Mouse (Mus musculus): ENCODE measurements at regions not wholly inside any gene's neighbourhood (a gene's known extent, or its start where the extent isn't known, plus 50 kb on each side); places are given as distances from the start of the nearest gene placed in this dataset.
"Not testable (repeated sequence)": the region's sequence is repeated elsewhere in the genome, so short reads cannot be mapped to it uniquely, and the experiment has no call there.

DNA sequence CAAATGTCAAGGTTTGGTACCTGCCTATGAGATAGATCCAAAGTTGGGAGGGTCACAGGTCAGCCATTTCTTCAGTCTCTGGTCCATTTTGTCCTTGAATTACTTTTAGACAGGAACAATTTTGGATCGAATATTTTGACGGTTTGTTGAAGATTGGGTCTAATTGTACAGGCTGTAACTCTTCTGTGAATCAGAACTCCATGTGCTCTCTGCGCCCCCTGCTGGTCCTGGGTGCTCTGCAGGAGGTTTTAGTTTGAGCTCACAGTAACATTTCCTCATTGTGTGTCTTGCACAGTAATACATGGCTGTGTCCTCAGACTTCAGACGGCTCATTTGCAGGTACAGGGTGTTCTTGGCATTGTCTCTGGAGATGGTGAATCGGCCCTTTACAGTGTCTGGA is 158.1 kb downstream of the Adam6a start:
- not testable (repeated sequence) for DNase-seq (ENCODE audit: low spot score in 2 of 2)

DNA sequence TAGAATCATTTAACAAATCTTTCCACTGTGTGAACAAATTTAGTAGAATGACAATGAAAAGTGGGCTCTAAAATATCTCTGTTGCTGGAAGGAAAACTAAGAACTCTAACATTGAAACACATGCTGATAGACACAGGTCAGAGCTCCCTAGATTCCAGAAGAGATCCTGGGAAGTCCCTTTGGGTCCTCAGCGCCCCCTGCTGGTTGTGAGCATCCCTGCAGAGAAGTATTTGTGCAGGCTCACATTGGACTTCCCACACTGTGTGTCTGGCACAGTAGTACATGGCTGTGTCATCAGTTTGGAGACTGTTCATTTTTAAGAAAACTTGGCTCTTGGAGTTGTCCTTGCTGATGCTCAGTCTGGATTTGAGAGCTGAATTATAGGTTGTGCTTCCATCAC is 172.7 kb downstream of the Adam6a start:
- DNase-seq (ENCODE audit: low spot score in 2 of 2), result peak; percentile 37 to 68

DNA sequence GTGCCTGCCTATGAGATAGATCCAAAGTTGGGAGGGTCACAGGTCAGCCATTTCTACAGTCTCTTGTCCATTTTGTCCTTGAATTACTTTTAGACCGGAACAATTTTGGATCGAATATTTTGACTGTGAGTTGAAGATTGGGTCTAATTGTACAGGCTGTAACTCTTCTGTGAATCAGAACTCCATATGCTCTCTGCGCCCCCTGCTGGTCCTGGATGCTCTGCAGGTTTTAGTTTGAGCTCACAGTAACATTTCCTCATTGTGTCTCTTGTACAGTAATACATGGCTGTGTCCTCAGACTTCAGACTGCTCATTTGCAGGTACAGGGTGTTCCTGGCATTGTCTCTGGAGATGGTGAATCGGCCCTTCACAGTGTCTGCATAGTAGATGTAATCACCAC is 192.1 kb downstream of the Adam6a start:
- peak; percentile 4 to 35 for DNase-seq (ENCODE audit: low spot score in 2 of 2)

DNA sequence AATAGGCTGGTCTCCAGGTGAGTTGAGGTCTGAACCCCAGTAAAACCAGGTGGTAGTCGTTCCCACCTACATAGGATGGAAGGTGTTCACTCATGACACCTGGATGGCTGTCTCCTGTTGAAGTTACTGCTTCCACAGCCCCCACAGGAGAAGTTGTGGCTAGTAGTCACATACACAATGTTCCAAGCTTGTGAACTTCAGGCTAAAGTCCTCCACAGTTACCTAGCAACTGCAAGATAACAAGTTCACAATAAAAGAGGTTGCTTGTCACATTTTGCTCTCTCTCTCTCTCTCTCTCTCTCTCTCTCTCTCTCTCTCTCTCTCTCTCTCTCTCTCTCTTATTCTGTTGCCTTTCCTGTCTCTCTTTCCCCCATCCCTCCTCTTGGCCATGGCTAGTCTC is 202.6 kb downstream of the Adam6a start:
- no peak for DNase-seq (ENCODE audit: low spot score in 2 of 2)

DNA sequence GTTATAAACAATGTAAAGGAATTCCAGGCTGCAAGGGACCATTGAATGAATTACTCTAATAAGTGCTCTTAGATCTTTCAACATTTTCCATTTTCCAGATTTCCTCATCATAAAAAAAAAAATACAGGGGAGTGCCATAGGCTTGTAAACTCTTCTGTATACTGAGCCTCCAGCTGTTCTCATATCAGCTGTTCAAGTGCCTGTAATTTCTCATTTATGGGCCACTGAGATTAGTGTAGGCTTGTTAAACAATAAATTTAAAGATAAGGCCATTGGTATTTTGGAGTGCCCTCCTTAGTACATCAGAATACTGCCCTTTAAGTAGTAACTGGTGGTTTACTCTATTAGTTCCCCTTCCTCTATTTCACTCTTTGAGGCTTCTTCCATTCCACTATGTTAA is 204.3 kb downstream of the Adam6a start:
- no peak for DNase-seq (ENCODE audit: low spot score in 2 of 2)

DNA sequence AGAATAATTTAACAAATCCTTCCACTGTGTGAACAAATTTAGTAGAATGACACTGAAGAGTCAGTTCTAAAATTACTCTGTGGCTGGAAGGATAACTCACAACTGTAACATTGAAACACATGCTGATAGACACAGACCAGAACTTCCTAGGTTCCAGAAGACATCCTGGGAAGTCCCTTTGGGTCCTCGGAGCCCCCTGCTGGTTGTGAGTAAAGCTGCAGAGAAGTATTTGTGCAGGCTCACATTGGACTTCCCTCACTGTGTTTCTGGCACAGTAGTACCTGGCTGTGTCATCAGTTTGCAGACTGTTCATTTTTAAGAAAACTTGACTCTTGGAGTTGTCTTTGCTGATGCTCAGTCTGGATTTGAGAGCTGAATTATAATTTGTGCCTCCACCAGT is 225.9 kb downstream of the Adam6a start:
- no peak for DNase-seq (ENCODE audit: low spot score in 2 of 2)

DNA sequence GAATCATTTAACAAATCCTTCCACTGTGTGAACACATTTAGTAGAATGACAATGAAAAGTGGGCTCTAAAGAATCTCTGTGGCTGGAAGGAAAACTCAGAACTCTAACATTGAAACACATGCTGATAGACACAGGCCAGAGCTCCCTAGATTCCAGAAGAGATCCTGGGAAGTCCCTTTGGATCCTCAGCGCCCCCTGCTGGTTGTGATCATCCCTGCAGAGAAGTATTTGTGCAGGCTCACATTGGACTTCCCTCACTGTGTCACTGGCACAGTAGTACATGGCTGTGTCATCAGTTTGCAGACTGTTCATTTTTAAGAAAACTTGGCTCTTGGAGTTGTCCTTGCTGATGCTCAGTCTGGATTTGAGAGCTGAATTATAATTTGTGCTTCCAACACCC is 252.2 kb downstream of the Adam6a start:
- DNase-seq (ENCODE audit: low spot score in 2 of 2), result peak; percentile 1 to 19

DNA sequence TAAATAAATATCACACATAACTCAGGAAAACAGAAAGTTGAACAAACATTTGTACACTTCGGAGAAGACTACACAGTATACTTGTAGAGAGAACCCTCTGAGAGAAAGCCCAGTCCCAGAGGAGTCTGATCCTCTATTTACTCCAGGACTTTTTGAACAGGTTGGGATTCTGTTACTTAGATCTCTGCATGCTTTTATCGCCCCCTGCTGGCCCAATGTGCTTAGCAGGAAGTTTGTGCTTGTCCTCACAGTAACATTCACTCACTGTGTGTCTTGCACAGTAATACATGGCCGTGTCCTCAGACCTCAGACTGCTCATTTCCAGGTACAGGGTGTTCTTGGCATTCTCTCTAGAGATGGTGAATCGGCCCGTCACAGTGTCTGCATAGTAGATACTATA is 282.7 kb downstream of the Adam6a start:
- peak in 1 of 2 experiments; percentile 3 for DNase-seq (ENCODE audit: low spot score in 2 of 2)

DNA sequence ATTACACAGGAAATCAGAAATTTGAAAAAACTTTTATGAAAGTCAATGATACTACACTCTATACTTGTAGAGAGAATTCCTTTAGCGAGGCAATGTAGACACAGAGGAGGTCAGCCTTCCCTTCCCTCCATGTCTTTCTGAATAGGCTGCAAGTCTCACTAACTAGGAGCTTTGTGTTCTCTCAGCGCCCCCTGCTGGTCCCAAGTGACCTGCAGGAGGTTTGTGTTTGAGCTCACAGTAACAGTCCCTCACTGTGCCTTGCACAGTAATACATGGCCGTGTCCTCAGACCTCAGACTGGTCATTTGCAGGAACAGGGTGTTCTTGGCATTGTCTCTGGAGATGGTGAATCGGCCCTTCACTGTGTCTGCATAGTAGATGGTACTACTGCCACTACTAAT is 315.2 kb downstream of the Adam6a start:
- peak; percentile 47 to 57 for DNase-seq (ENCODE audit: low spot score in 2 of 2)

DNA sequence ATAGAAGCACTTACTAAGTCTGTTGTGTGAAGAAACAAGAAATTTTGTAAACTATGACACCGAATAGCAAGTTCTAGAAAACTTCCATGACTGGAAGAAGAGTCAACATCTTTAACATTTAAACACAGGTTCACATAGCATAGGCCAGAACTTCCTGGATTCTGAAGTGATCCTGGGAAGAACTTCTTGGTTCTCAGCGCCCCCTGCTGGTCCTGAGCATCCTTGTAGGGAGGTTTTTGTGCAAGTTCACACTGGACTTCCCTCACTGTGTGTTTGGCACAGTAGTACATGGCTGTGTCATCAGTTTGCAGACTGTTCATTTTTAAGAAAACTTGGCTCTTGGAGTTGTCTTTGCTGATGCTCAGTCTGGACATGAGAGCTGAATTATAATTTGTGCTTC is 335.1 kb downstream of the Adam6a start:
- DNase-seq (ENCODE audit: low spot score in 2 of 2), result peak in 1 of 2 experiments; percentile 33

DNA sequence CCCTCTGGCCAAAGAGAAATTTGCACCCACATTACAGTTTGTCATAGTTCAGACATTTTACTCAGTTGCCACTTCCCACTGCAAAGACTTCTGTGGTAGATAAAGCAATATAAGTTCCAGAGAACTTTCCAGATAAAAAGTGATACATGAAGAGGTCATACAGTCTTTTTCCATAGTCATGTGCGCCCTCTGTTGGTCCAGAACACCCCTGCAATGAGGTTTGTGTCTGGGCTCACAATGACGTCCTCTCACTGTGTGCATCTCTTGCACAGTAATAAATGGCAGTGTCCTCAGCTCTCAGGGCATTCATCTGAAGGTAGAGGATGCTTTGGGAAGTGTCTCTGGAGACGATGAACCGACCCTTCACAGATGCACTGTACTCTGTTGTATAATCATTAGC is 352.4 kb downstream of the Adam6a start:
- DNase-seq (ENCODE audit: low spot score in 2 of 2), result no peak

DNA sequence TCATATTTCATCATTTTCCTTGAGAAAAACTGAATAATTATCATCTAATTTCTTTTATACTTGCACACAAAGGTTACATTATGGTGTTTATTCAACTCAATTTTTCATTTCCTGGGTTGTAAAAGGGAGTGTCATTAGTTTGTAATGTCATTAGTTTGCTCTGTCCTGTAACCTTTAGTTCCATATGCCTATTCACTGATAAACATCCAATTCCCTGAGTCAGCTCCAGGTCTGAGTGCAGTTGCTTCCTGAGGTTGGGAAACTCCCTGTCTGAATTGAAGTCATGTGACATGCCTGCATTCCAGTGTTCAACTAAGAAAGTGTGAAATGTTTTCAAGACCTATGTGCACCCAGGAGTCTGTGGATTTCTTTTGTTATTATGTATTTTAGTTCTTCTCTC is 362.8 kb downstream of the Adam6a start:
- DNase-seq (ENCODE audit: low spot score in 2 of 2), result no peak

DNA sequence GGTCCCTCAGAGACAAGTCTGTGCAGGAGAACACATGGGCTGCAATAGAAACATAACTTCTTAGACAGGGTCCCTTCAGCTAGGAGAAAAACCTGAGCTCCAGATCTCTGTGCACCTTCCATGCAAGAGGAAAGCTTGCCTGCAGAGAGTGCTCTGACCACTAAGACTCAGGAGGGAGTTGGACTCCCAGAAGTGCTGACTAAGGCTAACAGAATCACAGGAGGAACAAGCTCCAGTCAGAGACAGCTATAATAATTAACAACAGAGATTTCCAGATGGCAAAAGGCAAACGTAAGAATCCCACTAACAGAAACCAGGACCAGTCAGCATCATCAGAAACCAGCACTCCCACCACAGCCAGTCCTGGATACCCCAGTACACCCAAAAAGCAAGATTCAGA is 364.0 kb downstream of the Adam6a start:
- DNase-seq (ENCODE audit: low spot score in 2 of 2), result no peak

DNA sequence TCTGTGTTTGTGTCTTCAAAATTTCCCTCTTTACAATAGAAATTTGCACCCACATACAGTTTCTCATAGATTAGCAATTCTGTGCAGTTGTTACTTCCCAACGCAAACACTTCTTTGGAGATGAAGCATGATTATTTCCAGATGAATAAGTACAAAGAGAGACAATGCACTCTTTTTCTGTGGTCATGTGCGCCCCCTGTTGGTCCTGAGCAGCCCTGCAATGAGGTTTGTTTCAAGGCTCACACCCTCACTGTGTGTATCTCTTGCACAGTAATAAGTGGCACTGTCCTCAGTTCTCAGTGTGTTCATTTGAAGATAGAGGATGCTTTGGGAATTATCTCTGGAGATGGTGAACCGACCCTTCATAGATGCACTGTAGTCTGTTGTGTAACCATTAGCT is 368.1 kb downstream of the Adam6a start:
- DNase-seq (ENCODE audit: low spot score in 2 of 2), result no peak

DNA sequence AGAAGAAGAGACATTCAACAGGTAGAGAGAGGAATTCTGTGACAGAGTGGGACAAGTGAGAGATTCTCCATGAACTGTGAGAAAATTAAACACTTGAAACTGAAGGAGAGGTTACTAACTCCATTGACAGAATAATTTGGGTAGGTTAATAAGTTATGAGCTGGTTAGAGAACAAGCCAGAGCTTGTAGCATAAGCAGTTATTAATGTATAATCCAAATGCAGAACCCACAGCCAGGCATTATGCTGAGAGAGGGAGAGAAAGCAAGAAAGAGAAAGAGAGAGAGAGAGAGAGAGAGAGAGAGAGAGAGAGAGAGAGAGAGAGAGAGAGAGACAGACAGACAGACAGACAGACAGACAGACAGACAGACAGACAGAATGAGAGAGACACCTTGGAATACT is 397.0 kb downstream of the Adam6a start:
- DNase-seq (ENCODE audit: low spot score in 2 of 2), result no peak

DNA sequence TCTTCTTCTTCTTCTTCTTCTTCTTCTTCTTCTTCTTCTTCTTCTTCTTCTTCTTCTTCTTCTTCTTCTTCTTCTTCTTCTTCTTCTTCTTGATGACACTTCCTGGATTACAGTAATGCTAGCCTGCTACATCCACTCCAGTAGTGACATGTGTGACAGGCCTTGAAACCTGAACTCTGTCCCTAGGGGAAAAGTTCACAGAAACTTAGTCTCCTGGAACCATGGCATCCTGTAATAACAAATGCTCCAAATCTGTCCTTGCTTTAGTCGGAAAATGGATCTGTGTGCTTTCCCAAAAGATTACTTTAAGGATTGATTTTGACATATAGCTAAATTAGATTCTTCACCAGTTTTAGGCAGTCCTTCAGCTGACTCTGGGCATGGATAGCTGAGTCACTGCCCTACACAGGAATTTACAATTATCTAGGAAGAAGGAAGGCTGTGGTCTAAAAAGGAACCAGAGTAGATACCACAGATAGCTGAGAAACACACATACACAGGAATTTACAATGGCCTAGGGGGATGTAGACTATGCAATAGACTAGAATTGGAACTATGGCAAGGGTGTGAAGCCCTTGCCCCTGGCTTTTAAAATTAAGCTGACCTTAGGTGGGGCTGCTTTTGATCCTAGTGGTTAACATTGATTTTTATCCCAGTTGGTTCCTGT is 400.1 kb downstream of the Adam6a start:
- DNase-seq (ENCODE audit: low spot score in 2 of 2), result not testable (repeated sequence)

DNA sequence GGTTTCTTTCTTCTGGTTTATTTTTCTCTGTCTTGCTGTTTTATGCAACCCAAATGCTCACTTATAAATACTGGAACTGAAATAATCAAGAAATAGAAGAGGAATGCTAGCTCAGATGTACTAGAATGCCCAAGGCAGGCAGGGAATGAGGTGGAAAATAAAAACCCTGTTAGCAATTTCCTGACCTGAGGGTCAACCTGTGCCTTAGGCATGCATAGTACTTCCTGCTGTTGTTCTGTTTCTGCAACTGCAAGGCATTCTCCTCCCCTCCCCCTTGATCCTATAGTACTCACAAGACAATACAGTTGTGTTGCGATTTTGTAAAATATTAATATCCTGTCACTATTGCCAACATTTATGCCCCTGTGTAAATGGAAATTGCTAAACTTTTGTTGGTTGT is 402.1 kb downstream of the Adam6a start:
- not testable (repeated sequence) for DNase-seq (ENCODE audit: low spot score in 2 of 2)

DNA sequence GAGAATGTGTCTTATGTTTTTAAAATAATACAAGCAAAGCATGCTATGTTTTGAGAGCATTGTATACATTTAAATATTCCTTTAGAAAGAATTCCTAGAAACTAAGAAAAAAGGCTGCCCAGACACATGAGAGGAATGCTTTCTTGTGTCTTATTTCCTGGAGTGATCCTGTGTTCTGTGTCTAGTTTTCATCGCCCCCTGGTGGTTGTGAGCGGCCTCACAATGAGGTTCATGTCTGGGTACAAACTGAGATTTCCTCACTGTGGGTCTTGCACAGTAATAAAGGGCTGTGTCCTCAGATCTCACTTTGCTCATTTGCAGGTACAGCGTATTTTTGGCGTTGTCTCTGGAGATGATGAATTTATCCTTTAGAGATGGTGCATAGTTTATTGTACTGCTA is 404.3 kb downstream of the Adam6a start:
- not testable (repeated sequence) for DNase-seq (ENCODE audit: low spot score in 2 of 2)

DNA sequence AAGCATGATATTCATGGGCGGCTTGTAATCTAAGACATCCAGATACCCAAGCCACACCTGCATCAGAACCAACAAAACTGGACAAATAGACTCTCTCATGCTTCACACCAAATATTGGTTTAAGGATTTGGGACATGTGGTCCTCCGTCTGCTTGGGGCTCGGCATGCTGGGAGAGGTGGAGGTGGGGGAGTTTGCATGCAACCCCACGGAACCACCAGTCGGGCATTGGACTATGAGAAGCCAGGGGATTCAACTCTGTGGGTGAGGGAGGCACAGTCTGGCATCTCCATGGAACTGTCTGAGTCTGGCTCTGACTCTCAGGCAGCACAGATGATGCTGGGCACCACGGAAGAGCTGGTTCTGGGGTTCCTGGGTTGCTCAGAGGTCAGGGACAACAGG is 430.6 kb downstream of the Adam6a start:
- DNase-seq (ENCODE audit: low spot score in 2 of 2), result no peak

DNA sequence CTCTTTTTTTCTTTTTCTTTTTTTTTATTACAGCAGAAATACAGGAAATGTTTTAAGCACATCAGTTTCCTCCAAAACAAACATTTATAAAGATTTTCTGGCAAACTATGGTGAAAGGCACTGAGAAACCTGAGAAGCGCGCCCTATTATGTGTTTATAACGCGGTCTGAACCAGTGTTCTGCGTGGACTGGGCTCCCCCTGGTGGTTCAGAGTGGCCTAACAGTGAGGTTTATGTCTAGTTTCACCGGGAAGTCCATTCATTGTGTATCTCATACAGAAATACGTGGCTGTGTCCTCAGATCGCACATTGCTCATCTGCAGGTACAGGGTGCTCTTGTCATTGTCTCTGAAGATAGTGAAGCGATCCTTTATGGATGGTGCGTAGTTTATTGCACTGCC is 437.9 kb downstream of the Adam6a start:
- DNase-seq (ENCODE audit: low spot score in 2 of 2), result peak; percentile 85 to 91

DNA sequence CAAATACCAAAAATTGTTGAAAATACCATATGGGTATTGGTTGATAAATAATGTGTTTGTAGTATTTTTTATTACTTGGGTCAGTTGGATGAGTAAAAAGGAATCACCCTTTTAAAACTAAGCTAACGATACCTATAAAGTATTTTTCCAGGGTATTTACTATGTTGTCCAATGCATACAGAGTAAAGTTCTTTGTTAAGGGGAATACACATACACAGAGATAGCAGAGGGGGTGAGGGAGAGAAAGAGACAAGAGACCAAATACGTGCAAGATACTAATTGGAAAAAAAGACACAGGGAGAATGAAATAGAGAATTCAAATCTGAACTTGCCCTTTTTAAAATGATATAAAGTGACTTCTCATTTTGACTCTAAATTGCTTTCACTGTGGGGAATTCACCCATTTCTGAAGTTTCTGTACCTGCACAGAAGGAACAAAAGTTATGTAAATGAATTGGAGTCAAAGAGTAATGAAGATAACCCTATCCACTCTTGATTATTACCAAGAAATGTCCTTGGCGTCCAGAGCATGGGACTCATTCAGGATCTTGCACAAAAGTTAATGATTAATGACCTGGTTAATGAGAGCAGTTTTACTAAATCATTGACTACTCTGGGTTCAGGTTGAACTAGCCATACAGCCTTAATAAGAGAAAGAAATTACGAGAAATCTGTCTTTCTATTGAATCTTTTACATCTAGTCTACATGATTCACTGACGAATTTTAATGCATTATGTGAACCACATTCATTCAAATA is 443.7 kb downstream of the Adam6a start:
- DNase-seq (ENCODE audit: low spot score in 2 of 2), result no peak

DNA sequence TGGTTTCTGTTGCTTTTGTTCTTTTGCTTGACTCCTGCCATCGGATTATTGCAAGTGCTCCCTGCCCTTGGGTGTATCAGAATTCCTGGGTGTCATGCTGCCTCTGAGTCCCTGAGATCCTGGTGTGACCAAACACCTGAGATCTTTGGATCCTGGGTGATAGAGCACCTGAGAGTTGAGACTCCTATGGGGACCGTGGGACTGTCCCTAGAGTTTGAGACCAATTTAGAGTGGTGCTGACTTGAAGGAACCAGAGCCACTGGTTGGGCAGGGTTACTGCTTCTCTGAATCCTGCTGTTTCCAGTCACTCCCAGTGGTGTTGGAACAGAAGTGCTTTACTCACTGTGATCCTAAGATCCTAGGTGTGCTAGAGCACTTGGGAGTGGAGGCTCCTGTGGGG is 448.7 kb downstream of the Adam6a start:
- no peak for DNase-seq (ENCODE audit: low spot score in 2 of 2)

DNA sequence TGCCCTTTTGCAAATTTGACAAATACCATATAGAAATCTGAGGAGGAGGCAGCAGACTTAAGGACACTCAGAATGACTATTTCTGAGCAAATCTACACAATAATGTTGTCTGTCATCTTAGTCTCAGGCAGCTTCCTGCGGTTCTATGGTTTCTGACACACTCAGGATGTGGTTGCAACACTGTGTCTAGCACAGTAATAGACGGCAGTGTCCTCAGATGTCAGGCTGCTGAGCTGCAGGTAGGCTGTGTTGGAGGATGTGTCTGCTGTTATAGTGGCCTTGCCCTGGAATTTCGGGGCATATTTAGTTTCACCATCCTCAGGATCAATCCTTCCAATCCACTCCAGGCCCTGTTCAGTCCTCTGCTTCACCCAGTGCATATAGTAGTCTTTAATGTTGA is 450.6 kb downstream of the Adam6a start:
- DNase-seq (ENCODE audit: low spot score in 2 of 2), result not testable (repeated sequence)

All from left cerebral cortex, adult 18-20 months (tissue).